ENCODE assay signal across 9 mouse cellular contexts in genomic region chr6:119499271-119499670, GRCm38 (mm10). TPM values are rescaled to one million over a fixed set of nuclear protein-coding genes. Genes with fewer than 3 reads are reported as not detected.
DNase-seq lines count a peak whose midpoint lies in the region; ATAC-seq lines count a peak whose summit lies in the region.
"Had no signal": no experiment of that assay in that cellular context is flagged by ENCODE, and none has a peak within 500 bp of the region (broad histone marks: within the 10 kb centered on the region; RNA-seq: fewer than 3 reads in every experiment).

No protein-coding gene starts in this region.

- DNase-seq in adrenal gland, adult (ENCODE audit: inconsistent age in 2 of 2, low spot score in 1 of 2), result peak; percentile 69 to 79
- no peak for DNase-seq in adrenal gland, adult 18-20 months (ENCODE audit: low spot score in 2 of 2)
- peak; percentile 68 for DNase-seq in ovary, adult 18-20 months (ENCODE audit: low spot score)
- DNase-seq in ovary, postnatal 10 days (ENCODE audit: low spot score), result no peak
- DNase-seq in lung, postnatal 36 days, result peak; percentile 75
- no peak for DNase-seq in right cerebral cortex, postnatal 36 days (ENCODE audit: low spot score in 2 of 2)
- DNase-seq: liver, embryonic 13.5 days had no signal

- ATAC-seq in inflammation-experienced regulatory T-cells, adult 6 months, result peak; percentile 91
- ATAC-seq in erythroid progenitor cell, adult 5-6 weeks (replicated peaks; ENCODE audit: low FRiP score, poor library complexity, severe bottlenecking), result no peak

RNA-seq across cellular contexts. Expression of gene Fbxl14, which starts 19.8 kb away (rescaled TPM):
- total RNA-seq in adrenal gland, adult 18-20 months (2021), result 10 to 100 TPM; 31.7 to 34.1 TPM
- 10 to 100 TPM; 13.8 to 15.1 (median 14.3) TPM for polyA plus RNA-seq in inflammation-experienced regulatory T-cells, adult 6 months (2017; shearing (Covaris generic))
- total RNA-seq in erythroid progenitor cell, adult 5-6 weeks (2015; ENCODE audit: low replicate concordance), result 15.9 TPM in 2 replicates
- total RNA-seq in erythroid progenitor cell, adult 5-6 weeks (2017; ENCODE audit: low replicate concordance), result 14.1 and 15.9 TPM in 2 replicates

RNA-seq across cellular contexts. Expression of gene Wnt5b, which starts 44.9 kb away (rescaled TPM):
- total RNA-seq in adrenal gland, adult 18-20 months (2021), result 1 to 10 TPM; 1.1 to 1.2 TPM
- under 1 TPM in 1 of 3 experiments, not detected in 2; 0.16 TPM for polyA plus RNA-seq in inflammation-experienced regulatory T-cells, adult 6 months (2017; shearing (Covaris generic))
- total RNA-seq in erythroid progenitor cell, adult 5-6 weeks (2015; ENCODE audit: low replicate concordance), result not detected in 2 replicates
- total RNA-seq in erythroid progenitor cell, adult 5-6 weeks (2017; ENCODE audit: low replicate concordance), result not detected in 2 replicates

Comparison
In these comparisons a context has a peak if more than half of its experiments do, and no peak if none do; other contexts are left out.
1. DNase-seq: peak in adrenal gland, adult (2 of 2), ovary, adult 18-20 months (single experiment) and lung, postnatal 36 days (single experiment); none in adrenal gland, adult 18-20 months (0 of 2), ovary, postnatal 10 days (single experiment) and right cerebral cortex, postnatal 36 days (0 of 2).